In the genomic region with DNA sequence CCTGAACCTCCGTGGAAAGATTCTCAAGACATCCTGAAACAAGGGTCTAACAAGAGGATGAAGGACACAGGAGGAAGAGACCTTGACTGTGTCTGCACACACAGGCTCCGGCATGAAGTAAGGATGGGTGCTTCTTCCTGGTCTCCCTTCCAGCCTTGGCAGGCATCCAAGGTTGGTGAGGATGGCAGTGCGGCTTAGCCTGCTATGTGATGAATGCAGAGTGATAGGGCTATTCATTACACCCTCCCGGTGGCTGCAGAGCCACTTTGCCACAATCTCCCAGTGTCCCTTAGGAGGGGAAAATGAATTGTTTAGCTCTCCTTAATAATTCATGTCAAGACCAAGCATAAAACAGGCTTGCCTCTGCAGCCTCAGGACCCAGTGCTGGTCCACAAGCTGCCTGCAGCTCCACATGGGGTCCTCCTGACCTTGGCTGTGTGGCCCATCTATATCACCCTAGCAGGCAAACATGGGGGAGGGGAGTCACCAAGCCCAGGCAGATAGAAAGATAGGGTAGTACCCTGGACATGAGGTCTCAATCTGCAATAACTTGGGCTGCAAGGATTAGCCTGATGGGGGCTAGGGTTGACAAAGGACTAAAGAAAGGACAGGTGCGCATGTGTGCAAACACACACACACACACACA, we compare ENCODE assay signal across 8 mouse cellular contexts.
DNase-seq lines count a peak whose midpoint lies in the region; ATAC-seq lines count a peak whose summit lies in the region.

No protein-coding gene starts in this region.

- DNase-seq in cerebellum, postnatal 14 days = peak; percentile 41 to 54
- DNase-seq in kidney, postnatal 10 days = peak; percentile 64
- no peak for DNase-seq in kidney, adult 9 months
- DNase-seq in right cerebral cortex, postnatal 4 days = peak; percentile 33
- no peak for DNase-seq in right cerebral cortex, postnatal 36 days (ENCODE audit: low spot score in 2 of 2)
- no peak for DNase-seq in thymus, postnatal 4 days
- DNase-seq in embryo, embryonic 11 days = no peak

- ATAC-seq in cerebellum, adult (ENCODE audit: insufficient number of reproducible peaks, low FRiP score, low TSS enrichment) = no peak

Comparison
In these comparisons a context has a peak if more than half of its experiments do, and no peak if none do; other contexts are left out.
1. DNase-seq: peak in cerebellum, postnatal 14 days (2 of 2), kidney, postnatal 10 days (single experiment) and right cerebral cortex, postnatal 4 days (single experiment); none in kidney, adult 9 months (single experiment), right cerebral cortex, postnatal 36 days (0 of 2), thymus, postnatal 4 days (single experiment) and embryo, embryonic 11 days (single experiment).